Mouse (Mus musculus) neutrophil, adult 59 days (primary cell): Measurements from ENCODE around the gene Stim2. TPM values are rescaled to one million over a fixed set of nuclear protein-coding genes. Genes with fewer than 3 reads are reported as not detected.

Experiments used
- total RNA-seq, 2 experiments: library from RNA; stranded (reverse); gene quantifications; 1 replicate in 1 of 2; 2 replicates in 1 of 2; pipeline ENCODE4 v1.2.4; 2023

Gene Stim2
- total RNA-seq: 10 to 100 TPM; 60.8 to 64.4 TPM

GRCm38 (mm10) chr5:53998146-53998742 is at the start of gene Stim2:
Gene Stim2 (plus strand): TSS chr5:53998499.

Other genes starting within 250 kb of the Stim2 start
- gene Tbc1d19, start 188.9 kb upstream of the Stim2 start, total RNA-seq: 1 to 10 TPM; 3.8 to 4.2 TPM